Mouse (Mus musculus) neural tube, embryonic 14.5 days (tissue): ENCODE data around the gene Rxfp4. TPM values are rescaled to one million over a fixed set of nuclear protein-coding genes. Genes with fewer than 3 reads are reported as not detected.

ENCODE experiments used
- ATAC-seq: fragments of 200-750 bp; cut with Nextera tagmentation; 2 replicates; pipeline ENCODE4 v1.8.0; 2017; ENCODE audit warnings: low read depth, mild to moderate bottlenecking, moderate TSS enrichment, moderate library complexity
- H3K27ac ChIP-seq: fragments of 300-500 bp; sonication (generic); 2 replicates; pipeline ENCODE4 v1.5.1; 2014; ENCODE audit warnings: low read depth, mild to moderate bottlenecking, control low read depth, low read length, moderate library complexity, mixed read lengths
- H3K27me3 ChIP-seq: fragments of 300-500 bp; sonication (generic); 2 replicates; pipeline ENCODE4 v1.6.1; 2014; ENCODE audit warnings: low read length; ENCODE audit not compliant: control insufficient read depth, insufficient read depth
- H3K36me3 ChIP-seq: fragments of 300-500 bp; sonication (generic); 2 replicates; pipeline ENCODE4 v1.6.1; 2014; ENCODE audit warnings: low read length, mixed read lengths; ENCODE audit not compliant: control insufficient read depth, insufficient read depth
- H3K4me1 ChIP-seq: fragments of 300-500 bp; sonication (generic); 2 replicates; pipeline ENCODE4 v1.6.1; 2014; ENCODE audit warnings: low read length; ENCODE audit not compliant: control insufficient read depth, insufficient read depth
- H3K4me2 ChIP-seq: fragments of 300-500 bp; sonication (generic); 2 replicates; pipeline ENCODE4 v1.6.1; 2014; ENCODE audit warnings: mild to moderate bottlenecking, low read depth, low read length, control low read depth
- H3K4me3 ChIP-seq: fragments of 300-500 bp; sonication (generic); 2 replicates; pipeline ENCODE4 v1.5.1; 2014; ENCODE audit warnings: low read depth, low read length, control low read depth, mixed read lengths
- H3K9ac ChIP-seq: fragments of 300-500 bp; sonication (generic); replicated peaks from 2 replicates; pipeline ENCODE4 v1.6.1; 2014; ENCODE audit warnings: low read depth, mild to moderate bottlenecking, control low read depth, low read length, mixed read lengths
- H3K9me3 ChIP-seq: fragments of 300-500 bp; sonication (generic); 2 replicates; pipeline ENCODE4 v1.6.1; 2016; ENCODE audit warnings: low read length; ENCODE audit not compliant: control insufficient read depth
- WGBS: fragments of 180-500 bp; shearing (Covaris S2); extraction: QIAGEN DNeasy Blood & Tissue Kit; methylation state at CpG from one replicate; pipeline ENCODE4 v1.1.7; 2014; 5-methylcytosine and 5-hydroxymethylcytosine counted together
- polyA plus RNA-seq: library from polyadenylated mRNA; unstranded; fragments of >200 nt; fragmentation: Nextera tagmentation; extraction: Ambion mirVana; gene quantifications from 2 replicates; pipeline ENCODE4 v1.2.1, GENCODE M21; 2014

The Rxfp4 gene
- polyA plus RNA-seq, 1 experiment from 2014 or later: not detected

DNA sequence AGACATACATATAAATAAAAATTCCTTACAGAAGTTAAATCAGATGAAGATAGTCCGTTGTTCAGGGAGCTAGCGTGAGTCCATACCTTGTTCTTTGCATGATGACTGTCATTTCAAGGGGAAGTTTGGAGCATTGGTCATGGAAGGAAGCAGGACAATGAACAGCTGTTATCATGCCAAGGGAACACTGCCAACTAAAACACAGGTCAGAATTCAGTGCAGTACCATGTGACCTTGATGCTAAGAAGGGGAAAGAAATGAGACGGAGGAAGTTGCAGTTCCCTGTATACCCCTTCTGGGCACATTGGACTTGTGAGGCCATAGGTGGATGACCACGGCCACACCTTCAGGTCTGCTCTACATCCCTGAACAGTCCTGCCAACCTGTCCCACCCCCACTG, 1.7 kb upstream of the Rxfp4 start:
- no peaks in the 10 kb centered on the region for H3K9me3 ChIP-seq
- ATAC-seq: no peak
- H3K4me2 ChIP-seq: no peak overlapping the region
- no peaks in the 10 kb centered on the region for H3K4me1 ChIP-seq
- H3K36me3 ChIP-seq: no peaks in the 10 kb centered on the region
- H3K27ac ChIP-seq: no peak overlapping the region
- H3K4me3 ChIP-seq: no peak overlapping the region
- WGBS: 85% methylated on average over 4 of the region's 4 CpGs
- H3K27me3 ChIP-seq: no peaks in the 10 kb centered on the region
- H3K9ac ChIP-seq: no peak overlapping the region

DNA sequence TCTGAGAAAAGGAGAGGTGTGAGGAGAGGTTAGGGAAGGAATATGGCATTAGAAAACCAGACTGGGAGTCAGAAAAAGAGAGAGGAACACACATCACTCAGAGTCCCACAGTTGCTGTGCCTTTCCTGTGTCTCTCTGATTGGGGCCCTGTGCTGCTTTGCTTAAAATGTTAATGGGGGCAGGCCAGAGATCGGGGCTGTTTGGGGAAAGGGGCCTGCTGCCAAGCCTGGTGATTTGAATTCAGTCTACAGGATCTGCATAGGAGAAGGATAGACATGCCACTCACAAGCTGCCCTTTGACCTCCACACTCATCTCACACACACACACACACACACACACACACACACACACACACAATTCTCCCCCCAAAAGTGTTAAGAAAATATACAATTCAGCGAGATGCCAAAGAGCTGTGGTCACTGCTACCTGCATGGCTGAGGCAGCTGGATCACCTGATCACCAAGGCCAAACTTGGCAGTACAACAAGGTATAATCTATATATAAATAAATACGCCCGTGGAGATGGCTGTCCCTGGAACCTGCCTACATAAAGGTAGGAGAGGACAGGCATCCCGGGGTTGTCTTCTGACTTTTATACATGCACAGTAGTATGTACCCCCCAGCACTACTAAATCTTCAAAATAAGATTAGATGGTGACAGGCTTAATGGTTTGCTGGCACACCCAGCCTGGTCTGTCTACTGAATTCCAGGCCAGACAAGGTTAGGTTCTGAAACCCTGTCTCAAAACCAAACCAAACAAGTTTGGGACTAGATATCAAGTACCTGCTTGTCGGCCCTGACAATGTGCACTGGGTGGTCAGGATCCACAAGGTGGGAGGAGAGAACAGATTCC, 801 bp upstream of the Rxfp4 start:
- Histone ChIP-seq H3K9me3 (no peaks in the 10 kb centered on the region), H3K4me3 (no peak overlapping the region), H3K36me3 (no peaks in the 10 kb centered on the region), H3K4me2 (no peak overlapping the region), H3K4me1 (0 out of 2 replicates have a peak, but pooled peaks cover under 1% of the 10 kb centered on the region), H3K27ac (no peak overlapping the region), H3K27me3 (no peaks in the 10 kb centered on the region), H3K9ac (no peak overlapping the region)
- no peak for ATAC-seq
- WGBS: 82% methylated on average over 6 of the region's 6 CpGs

- Histone ChIP-seq H3K4me1 (0 out of 2 replicates have a peak, but pooled peaks cover 2% of the 10 kb centered on the region), H3K36me3 (peaks cover 15% of the 10 kb centered on the region), H3K9me3 (no peaks in the 10 kb centered on the region), H3K4me3 (no peak overlapping the region), H3K27ac (no peak overlapping the region), H3K4me2 (no peak overlapping the region), H3K9ac (no peak overlapping the region), H3K27me3 (no peaks in the 10 kb centered on the region)
- 74% methylated on average over 18 of the region's 18 CpGs for WGBS
- no peak for ATAC-seq
Measured at GRCm38 (mm10) chr3:88651669-88652618, 998 bp downstream of the Rxfp4 start.

DNA sequence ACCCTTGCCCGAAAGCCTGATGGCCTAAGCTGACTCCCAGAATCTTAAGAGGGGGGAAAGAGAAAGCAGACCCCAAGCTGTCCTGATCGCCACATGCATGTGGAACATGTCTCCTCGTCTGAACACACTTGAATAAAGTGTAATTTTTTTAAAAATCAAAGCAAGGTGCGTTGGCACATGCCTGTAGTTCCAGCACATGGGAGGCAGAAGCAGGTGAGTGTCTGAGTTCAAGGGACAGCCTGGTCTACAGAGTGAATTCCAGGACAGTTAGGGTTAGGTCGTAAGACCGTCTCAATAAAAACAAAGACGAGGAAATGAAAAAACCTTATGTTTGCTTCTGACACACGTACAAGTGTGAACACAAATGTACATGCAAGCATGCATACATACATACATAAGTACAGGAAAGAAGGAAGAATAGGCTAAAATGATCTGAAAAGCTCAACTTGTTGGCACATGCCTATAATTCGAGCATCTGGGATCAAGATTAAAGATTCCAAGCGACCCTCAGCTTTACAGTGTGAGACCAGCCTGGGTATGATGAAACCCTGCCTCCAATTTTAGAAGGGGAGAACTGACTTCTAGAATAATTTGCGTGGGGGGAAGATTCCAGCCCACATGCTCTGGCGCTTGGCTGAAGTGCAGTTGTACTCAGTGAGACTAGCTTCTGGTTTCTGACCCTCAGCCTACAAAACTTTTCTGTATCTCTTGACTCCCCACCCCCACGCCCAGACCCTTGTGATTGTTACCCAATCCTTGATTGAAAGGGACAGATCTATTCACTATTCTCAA, 2.0 kb downstream of the Rxfp4 start:
- H3K27ac ChIP-seq: no peak overlapping the region
- no peak overlapping the region for H3K9ac ChIP-seq
- WGBS: 82% methylated on average over 13 of the region's 13 CpGs
- H3K9me3 ChIP-seq: no peaks in the 10 kb centered on the region
- H3K27me3 ChIP-seq: no peaks in the 10 kb centered on the region
- no peak overlapping the region for H3K4me3 ChIP-seq
- no peak overlapping the region for H3K4me2 ChIP-seq
- peaks cover 26% of the 10 kb centered on the region for H3K36me3 ChIP-seq
- ATAC-seq: no peak
- 0 out of 2 replicates have a peak, but pooled peaks cover 2% of the 10 kb centered on the region for H3K4me1 ChIP-seq

- Histone ChIP-seq H3K36me3 (peaks cover 33% of the 10 kb centered on the region), H3K27me3 (no peaks in the 10 kb centered on the region)
- 94% methylated on average over 13 of the region's 13 CpGs for WGBS
Measured at GRCm38 (mm10) chr3:88649967-88650366, 3.0 kb downstream of the Rxfp4 start.

DNA sequence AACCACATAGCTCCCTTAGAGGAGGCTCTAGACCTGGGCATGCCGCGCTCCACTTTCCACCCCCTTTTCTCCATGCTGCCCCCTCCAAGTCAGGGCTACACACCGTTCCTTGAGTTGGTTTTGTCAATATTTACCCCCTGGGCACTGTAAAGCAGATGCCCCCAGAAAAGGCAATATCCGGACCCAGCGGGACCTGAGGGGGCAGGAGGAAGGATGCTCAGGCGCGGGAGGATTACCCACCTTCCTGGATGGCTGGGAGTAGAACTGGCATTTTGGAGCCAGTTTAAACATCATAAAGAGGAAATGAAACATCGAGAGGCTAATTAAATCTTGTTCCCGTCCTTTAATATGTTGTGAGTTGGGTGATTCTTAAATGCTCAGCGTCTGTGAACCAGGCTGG, 3.8 kb downstream of the Rxfp4 start:
- no peak for ATAC-seq
- Histone ChIP-seq H3K9me3 (no peaks in the 10 kb centered on the region), H3K4me3 (no peak overlapping the region), H3K4me2 (no peak overlapping the region), H3K4me1 (0 out of 2 replicates have a peak, but pooled peaks cover 2% of the 10 kb centered on the region), H3K27me3 (no peaks in the 10 kb centered on the region), H3K27ac (peak overlapping the region; percentile 34; the same call in 1 of the 2 replicates), H3K36me3 (peaks cover 41% of the 10 kb centered on the region), H3K9ac (no peak overlapping the region)
- WGBS: 72% methylated on average over 10 of the region's 10 CpGs

More at GRCm38 (mm10) chr3:88649967-88650366, 3.0 kb downstream of the Rxfp4 start:
- Histone ChIP-seq H3K27ac (no peak overlapping the region), H3K9me3 (no peaks in the 10 kb centered on the region), H3K4me3 (no peak overlapping the region), H3K9ac (no peak overlapping the region), H3K4me1 (0 out of 2 replicates have a peak, but pooled peaks cover 2% of the 10 kb centered on the region), H3K4me2 (no peak overlapping the region)
- no peak for ATAC-seq

GRCm38 (mm10) chr3:88648452-88649168, 4.3 kb downstream of the Rxfp4 start:
- peak overlapping the region; percentile 34; the same call in 1 of the 2 replicates for H3K27ac ChIP-seq
- no peaks in the 10 kb centered on the region for H3K9me3 ChIP-seq
- H3K9ac ChIP-seq: no peak overlapping the region
- H3K27me3 ChIP-seq: no peaks in the 10 kb centered on the region
- H3K4me1 ChIP-seq: 0 out of 2 replicates have a peak, but pooled peaks cover 2% of the 10 kb centered on the region
- 89% methylated on average over 12 of the region's 12 CpGs for WGBS
- ATAC-seq: no peak
- H3K4me3 ChIP-seq: no peak overlapping the region
- H3K4me2 ChIP-seq: no peak overlapping the region
- peaks cover 47% of the 10 kb centered on the region for H3K36me3 ChIP-seq
